Mouse (Mus musculus) CH12.LX (cell line): ENCODE measurements at regions not wholly inside any gene's neighbourhood (a gene's known extent, or its start where the extent isn't known, plus 50 kb on each side); places are given as distances from the start of the nearest gene placed in this dataset.

Source experiments
- DNase-seq: peaks from one replicate; pipeline ENCODE4 v3.0.0-alpha.2; 2013; ENCODE audit errors: extremely low read depth
- H3K27ac ChIP-seq: 2 replicates; pipeline ENCODE4 v1.5.1; 2012; ENCODE audit warnings: low read depth, mild to moderate bottlenecking, control low read depth, moderate library complexity; ENCODE audit not compliant: insufficient read depth
- H3K27me3 ChIP-seq: replicated peaks from 2 replicates; pipeline ENCODE3; 2012; ENCODE audit warnings: inconsistent platforms
- H3K36me3 ChIP-seq, 2 experiments: replicated peaks in 1 of 2; 2 replicates each; pipeline versions ENCODE3 to v1.6.1; 2012; ENCODE audit warnings: inconsistent platforms in 1 of 2, low read length in 1 of 2, mild to moderate bottlenecking in 1 of 2, mixed read lengths in 1 of 2, moderate library complexity in 1 of 2; ENCODE audit not compliant: control insufficient read depth in 1 of 2, insufficient read depth in 1 of 2
- H3K4me1 ChIP-seq, 2 experiments: 2 replicates each; pipeline ENCODE4 v1.6.1; 2012; ENCODE audit warnings: inconsistent platforms in 1 of 2, moderate library complexity in 1 of 2; ENCODE audit not compliant: insufficient read depth in 2 of 2, control insufficient read depth in 1 of 2
- H3K4me2 ChIP-seq: 2 replicates; pipeline ENCODE4 v1.6.1; 2012; ENCODE audit warnings: low read depth, mild to moderate bottlenecking, control low read depth; ENCODE audit not compliant: poor library complexity, insufficient read depth, severe bottlenecking
- H3K4me3 ChIP-seq, 3 experiments: fragments of 150-350 bp in 1 of 3; sonication (generic) in 1 of 3; replicated peaks in 1 of 3; 2 replicates each; pipeline versions ENCODE3 to v1.5.1; 2011 to 2012; ENCODE audit warnings: low read depth in 2 of 3, low read length in 2 of 3, mild to moderate bottlenecking in 2 of 3, moderate library complexity in 2 of 3, control low read depth in 1 of 3, improper control_type of control experiment in 1 of 3, inconsistent platforms in 1 of 3, mixed read lengths in 1 of 3; ENCODE audit not compliant: poor library complexity in 1 of 3
- H3K79me2 ChIP-seq: replicated peaks from 2 replicates; pipeline ENCODE4 v1.6.1; 2012; ENCODE audit warnings: mild to moderate bottlenecking, moderate library complexity; ENCODE audit not compliant: control insufficient read depth, poor library complexity, insufficient read depth, severe bottlenecking; ENCODE audit errors: extremely low read depth
- H3K9ac ChIP-seq: 2 replicates; pipeline ENCODE4 v1.6.1; 2012; ENCODE audit warnings: low read depth, mild to moderate bottlenecking, control low read depth, moderate library complexity; ENCODE audit not compliant: insufficient read depth
- H3K9me3 ChIP-seq: replicated peaks from 2 replicates; pipeline ENCODE3; 2012; ENCODE audit warnings: low read length, inconsistent platforms, mixed read lengths
- ELF1 ChIP-seq: IDR thresholded peaks from 2 replicates; pipeline ENCODE4 v1.6.1; 2014; ENCODE audit warnings: low read depth, mild to moderate bottlenecking, inconsistent platforms, low read length, improper control_type of control experiment
- GABPA ChIP-seq: IDR thresholded peaks from 2 replicates; pipeline ENCODE4 v1.6.1; 2012; ENCODE audit warnings: low read depth, low read length, improper control_type of control experiment, inconsistent platforms; ENCODE audit not compliant: insufficient replicate concordance
- IRF4 ChIP-seq: IDR thresholded peaks from 2 replicates; pipeline ENCODE4 v1.6.1; 2014; ENCODE audit warnings: low read depth, mild to moderate bottlenecking, inconsistent platforms, low read length, improper control_type of control experiment
- JUN ChIP-seq: IDR thresholded peaks from 2 replicates; pipeline ENCODE4 v1.6.1; 2011; ENCODE audit warnings: low read depth, mild to moderate bottlenecking, low read length, improper control_type of control experiment, moderate library complexity; ENCODE audit not compliant: insufficient read depth
- KAT2A ChIP-seq: IDR thresholded peaks from 2 replicates; pipeline ENCODE4 v1.6.1; 2012; ENCODE audit warnings: low read length, improper control_type of control experiment, inconsistent platforms; ENCODE audit not compliant: insufficient replicate concordance
- MAFK ChIP-seq: IDR thresholded peaks from 2 replicates; pipeline ENCODE4 v1.6.1; 2011; ENCODE audit warnings: low read length, improper control_type of control experiment; ENCODE audit not compliant: insufficient replicate concordance
- MAZ ChIP-seq: IDR thresholded peaks from 2 replicates; pipeline ENCODE4 v1.6.1; 2012; ENCODE audit warnings: low read depth, mild to moderate bottlenecking, inconsistent platforms, low read length, improper control_type of control experiment, moderate library complexity
- MEF2A ChIP-seq: IDR thresholded peaks from 2 replicates; pipeline ENCODE4 v1.6.1; 2014; ENCODE audit warnings: low read depth, mild to moderate bottlenecking, inconsistent platforms, low read length, improper control_type of control experiment, borderline replicate concordance
- NRF1 ChIP-seq: IDR thresholded peaks from 2 replicates; pipeline ENCODE4 v1.6.1; 2014; ENCODE audit warnings: low read depth, mild to moderate bottlenecking, inconsistent platforms, low read length, improper control_type of control experiment, moderate library complexity
- PAX5 ChIP-seq: IDR thresholded peaks from 2 replicates; pipeline ENCODE4 v1.6.1; 2012; ENCODE audit warnings: low read length, inconsistent platforms, mixed read lengths
- POLR2A ChIP-seq: IDR thresholded peaks from 2 replicates; pipeline ENCODE4 v1.6.1; 2011; ENCODE audit warnings: low read depth, mild to moderate bottlenecking, improper control_type of control experiment, low read length
- SIN3A ChIP-seq: IDR thresholded peaks from 2 replicates; pipeline ENCODE4 v1.6.1; 2012; ENCODE audit warnings: low read length, improper control_type of control experiment, inconsistent platforms
- SMC3 ChIP-seq: IDR thresholded peaks from 2 replicates; pipeline ENCODE4 v1.6.1; 2011; ENCODE audit warnings: low read depth, low read length, improper control_type of control experiment
- TBP ChIP-seq: conservative IDR thresholded peaks from 2 replicates; pipeline ENCODE4 v1.6.1; 2011; ENCODE audit warnings: low read depth, low read length, improper control_type of control experiment
- TCF12 ChIP-seq: IDR thresholded peaks from 2 replicates; pipeline ENCODE4 v1.6.1; 2014; ENCODE audit warnings: low read depth, mild to moderate bottlenecking, inconsistent platforms, low read length, improper control_type of control experiment
- UBTF ChIP-seq: IDR thresholded peaks from 2 replicates; pipeline ENCODE4 v1.6.1; 2012; ENCODE audit warnings: low read depth, mild to moderate bottlenecking, inconsistent platforms, low read length, improper control_type of control experiment, moderate library complexity
- USF1 ChIP-seq: IDR thresholded peaks from 2 replicates; pipeline ENCODE4 v1.6.1; 2014; ENCODE audit warnings: low read depth, mild to moderate bottlenecking, inconsistent platforms, low read length, improper control_type of control experiment
- ZC3H11A ChIP-seq: IDR thresholded peaks from 2 replicates; pipeline ENCODE4 v1.6.1; 2012; ENCODE audit warnings: low read depth, mild to moderate bottlenecking, inconsistent platforms, low read length, improper control_type of control experiment
- ZKSCAN1 ChIP-seq: IDR thresholded peaks from 2 replicates; pipeline ENCODE4 v1.6.1; 2012; ENCODE audit warnings: low read depth, inconsistent platforms, low read length, improper control_type of control experiment, borderline replicate concordance
- ZMIZ1 ChIP-seq: IDR thresholded peaks from 2 replicates; pipeline ENCODE4 v1.6.1; 2012; ENCODE audit warnings: low read depth, mild to moderate bottlenecking, inconsistent platforms, low read length, improper control_type of control experiment
- dilution Hi-C: fragments of 300-500 bp; cut with MboI; formaldehyde crosslinking; loops from 2 replicates; pipeline ENCODE4 v1.14.3; 2020; ENCODE audit warnings: low sequenced_read_pairs; ENCODE audit not compliant: extremely low pct_unique_long_range_greater_than_20kb, extremely low pct_ligation_motif_present
- in situ Hi-C: fragments of 300-500 bp; cut with MboI; formaldehyde crosslinking; loops from 3 replicates; pipeline ENCODE4 v1.14.3; 2019; ENCODE audit warnings: low sequenced_read_pairs, low pct_ligation_motif_present, low pct_unique_long_range_greater_than_20kb, mixed read lengths

DNA sequence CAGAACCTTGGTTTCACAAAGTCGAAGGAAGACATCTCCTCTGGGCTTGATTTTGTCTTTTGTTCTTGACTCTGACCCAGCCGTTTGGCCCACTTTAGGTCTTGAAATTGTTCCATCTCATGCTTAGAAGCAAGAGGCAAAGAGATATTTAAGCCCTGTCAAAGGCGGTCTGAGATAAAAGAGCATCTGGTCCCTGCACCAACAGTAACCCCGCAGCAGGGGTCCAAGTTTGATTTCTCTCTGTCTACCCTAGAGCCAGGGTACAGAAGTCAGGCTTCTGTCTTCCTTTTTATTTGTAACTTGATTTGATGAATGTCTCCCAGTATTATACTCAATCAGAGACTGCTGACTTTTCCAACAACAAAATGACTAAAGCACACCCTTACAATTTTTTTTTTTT lies 587.3 kb downstream of the Cdh8 start:
- Histone ChIP-seq H3K9me3 (peaks cover 12% of the 10 kb centered on the region), H3K27me3 (no peaks in the 10 kb centered on the region), H3K36me3 (no peaks in the 10 kb centered on the region), H3K4me1 (no peaks in the 10 kb centered on the region), H3K79me2 (no peaks in the 10 kb centered on the region), H3K4me3 (no peak overlapping the region), H3K27ac (no peak overlapping the region), H3K4me2 (no peak overlapping the region), H3K9ac (no peak overlapping the region)
- in situ Hi-C loops (no loop called here), dilution Hi-C loops (no loop called here)
- TF ChIP-seq SIN3A = no peak
- TF ChIP-seq USF1 = no peak
- TF ChIP-seq TCF12 = no peak
- TF ChIP-seq KAT2A = no peak
- TF ChIP-seq GABPA = no peak
- no peak for TF ChIP-seq ZC3H11A
- no peak for TF ChIP-seq TBP
- no peak for TF ChIP-seq UBTF
- no peak for TF ChIP-seq POLR2A
- TF ChIP-seq ELF1 = no peak
- no peak for TF ChIP-seq MEF2A
- TF ChIP-seq JUN = no peak
- no peak for TF ChIP-seq NRF1
- no peak for TF ChIP-seq ZKSCAN1
- no peak for TF ChIP-seq MAZ
- TF ChIP-seq SMC3 = no peak
- DNase-seq = no peak

DNA sequence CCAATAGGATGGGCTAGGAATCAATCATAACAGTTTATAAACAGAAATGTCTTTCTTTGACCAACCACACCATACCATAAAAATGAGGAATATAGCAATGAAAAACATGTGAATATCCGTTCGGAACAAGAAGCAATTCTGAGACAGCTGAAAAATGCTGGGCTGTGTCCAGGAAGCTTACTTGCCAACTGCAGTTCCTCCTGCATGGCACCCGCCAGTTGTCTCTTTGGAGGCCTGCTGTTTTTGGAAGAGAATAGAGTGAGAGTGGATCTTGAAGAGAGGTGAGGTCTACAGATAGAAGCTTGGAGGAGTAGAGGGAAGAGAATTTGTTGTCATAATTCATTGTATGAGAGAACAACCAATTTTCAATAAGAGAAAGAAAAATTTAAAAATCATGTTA lies 604.3 kb downstream of the Cdh8 start:
- in situ Hi-C loops (no loop called here), dilution Hi-C loops (no loop called here)
- H3K36me3 ChIP-seq = no peaks in the 10 kb centered on the region

More for the DNA sequence above, 604.3 kb downstream of the Cdh8 start:
- Histone ChIP-seq H3K27ac (no peak overlapping the region), H3K9me3 (peaks cover 12% of the 10 kb centered on the region), H3K79me2 (no peaks in the 10 kb centered on the region), H3K4me3 (no peak overlapping the region), H3K4me2 (no peak overlapping the region), H3K27me3 (no peaks in the 10 kb centered on the region), H3K9ac (no peak overlapping the region), H3K4me1 (no peaks in the 10 kb centered on the region)
- TF ChIP-seq PAX5 (no peak), IRF4 (no peak), UBTF (no peak), MAFK (no peak), TBP (no peak), MEF2A (no peak), KAT2A (no peak), ZMIZ1 (no peak), ELF1 (no peak)
- DNase-seq = no peak
